Mouse (Mus musculus) B cell, adult 2 months (primary cell): ENCODE measurements at regions not wholly inside any gene's neighbourhood (a gene's known extent, or its start where the extent isn't known, plus 50 kb on each side); places are given as distances from the start of the nearest gene placed in this dataset.
"Not testable (repeated sequence)": the region's sequence is repeated elsewhere in the genome, so short reads cannot be mapped to it uniquely, and the experiment has no call there.

Experiments
- DNase-seq, 2 experiments: peaks; one replicate each; pipeline ENCODE4 v3.0.0; 2022

DNA sequence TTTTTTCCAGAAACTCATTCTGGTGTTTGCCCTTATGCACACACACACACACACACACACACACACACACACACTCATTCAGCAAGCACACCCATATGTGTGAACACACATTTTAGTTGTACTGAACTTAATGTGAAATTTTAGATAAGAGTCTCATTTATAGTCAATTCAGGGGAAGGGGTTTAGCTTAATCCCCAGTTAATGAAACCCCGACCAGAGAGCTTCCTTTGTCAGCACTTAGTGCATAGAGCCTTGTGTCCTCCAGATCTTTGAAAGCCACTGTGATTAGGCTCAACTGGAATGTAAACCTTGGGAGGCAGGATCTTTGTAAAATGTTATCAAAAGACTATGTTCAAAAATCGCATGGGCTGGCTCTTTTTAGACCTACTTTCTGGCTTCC is 53.4 kb downstream of the Rps12 start:
- DNase-seq = no peak

GRCm38 (mm10) chr10:23725960-23726714 is 60.9 kb downstream of the Rps12 start:
- DNase-seq = not testable (repeated sequence)

- DNase-seq = no peak
Measured at GRCm38 (mm10) chr10:23718124-23718523, 69.0 kb downstream of the Rps12 start.

- no peak for DNase-seq
Measured at GRCm38 (mm10) chr10:23715511-23715910, 71.6 kb downstream of the Rps12 start.

- no peak for DNase-seq
Measured at GRCm38 (mm10) chr10:23715101-23715500, 72.0 kb downstream of the Rps12 start.

- DNase-seq = no peak
Measured at GRCm38 (mm10) chr10:23712691-23713378, 74.2 kb downstream of the Rps12 start.

- DNase-seq = no peak
Measured at GRCm38 (mm10) chr10:23711416-23712171, 75.5 kb downstream of the Rps12 start.

DNA sequence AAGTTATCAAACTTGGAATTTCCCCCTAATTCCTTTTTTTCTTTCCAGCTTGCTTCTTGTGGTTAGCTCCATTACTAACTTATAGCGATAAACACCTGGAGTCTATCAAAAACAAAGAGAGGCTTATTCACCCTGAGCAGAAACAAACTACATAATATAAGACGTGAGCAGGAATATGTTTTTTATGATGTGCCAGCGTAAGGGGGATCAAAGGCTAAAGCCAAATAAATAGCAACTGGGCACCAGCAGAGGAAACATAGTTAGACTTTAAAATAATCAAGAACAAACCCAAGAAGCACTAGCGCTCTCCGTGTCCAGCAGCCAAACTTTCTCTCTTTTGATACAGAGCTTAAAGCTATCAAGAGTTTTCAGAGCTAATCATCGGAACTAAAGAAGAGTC is 76.1 kb downstream of the Rps12 start:
- no peak for DNase-seq

DNA sequence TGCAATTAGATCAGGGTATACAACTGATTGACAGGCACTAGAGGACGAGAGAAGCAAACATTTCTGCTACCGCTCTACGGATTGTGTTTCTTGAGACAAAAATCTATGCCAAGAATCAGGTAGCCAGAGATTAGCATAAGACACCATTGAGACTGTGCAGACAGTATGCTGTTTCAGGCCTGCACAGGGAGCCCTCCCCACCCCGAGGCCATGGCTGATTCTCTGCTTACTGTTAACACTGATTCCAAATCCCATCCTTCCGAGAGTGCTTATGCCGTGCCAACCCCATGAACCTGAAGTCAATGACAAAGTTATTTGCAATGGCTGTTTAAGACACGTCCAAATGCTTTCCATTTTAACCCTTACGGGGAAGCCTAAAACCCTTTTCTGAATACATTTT is 78.8 kb downstream of the Rps12 start:
- no peak for DNase-seq

DNA sequence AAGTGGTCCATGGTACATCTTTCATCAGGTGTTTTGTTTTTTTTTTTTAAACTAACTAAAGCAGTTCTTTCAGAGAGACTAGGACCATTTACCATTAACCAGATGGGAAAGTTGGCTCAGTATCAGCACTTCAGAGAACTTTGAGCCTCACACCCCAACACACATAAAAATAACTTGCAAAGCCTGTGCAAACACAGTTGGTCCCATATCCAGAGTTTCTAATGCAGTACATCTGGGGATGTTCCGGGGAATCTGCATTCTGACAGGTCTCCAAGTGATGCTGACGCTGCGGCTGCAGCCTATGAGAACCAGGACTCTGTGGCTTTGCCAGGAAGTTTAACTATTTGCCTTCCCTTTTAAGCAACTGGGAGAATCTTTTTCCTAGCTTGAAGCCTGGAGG is 79.9 kb downstream of the Rps12 start:
- no peak for DNase-seq

GRCm38 (mm10) chr10:23704048-23704447 is 83.0 kb downstream of the Rps12 start:
- no peak for DNase-seq

- DNase-seq = no peak
Measured at GRCm38 (mm10) chr10:23691291-23691690, 95.8 kb downstream of the Rps12 start.

DNA sequence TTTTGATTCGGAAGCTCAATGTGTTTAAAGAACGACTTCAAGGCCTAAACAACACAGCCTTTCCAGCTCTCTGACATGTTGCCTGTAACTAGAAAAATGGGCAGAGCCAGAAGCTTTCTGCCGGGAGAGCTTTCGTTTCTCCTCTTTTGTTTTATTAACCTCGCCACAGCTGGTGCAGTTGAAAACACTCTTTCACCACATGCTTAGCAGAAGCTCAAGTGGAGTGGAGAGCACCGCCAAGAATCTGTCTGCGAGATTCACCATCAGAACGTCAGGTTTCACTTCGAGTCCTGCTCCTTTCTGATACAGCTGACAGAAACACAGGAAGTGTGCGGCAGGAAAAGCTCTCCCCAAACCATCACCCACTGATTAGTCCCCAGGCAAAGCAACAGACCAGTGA is 100.1 kb downstream of the Rps12 start:
- DNase-seq = no peak

DNA sequence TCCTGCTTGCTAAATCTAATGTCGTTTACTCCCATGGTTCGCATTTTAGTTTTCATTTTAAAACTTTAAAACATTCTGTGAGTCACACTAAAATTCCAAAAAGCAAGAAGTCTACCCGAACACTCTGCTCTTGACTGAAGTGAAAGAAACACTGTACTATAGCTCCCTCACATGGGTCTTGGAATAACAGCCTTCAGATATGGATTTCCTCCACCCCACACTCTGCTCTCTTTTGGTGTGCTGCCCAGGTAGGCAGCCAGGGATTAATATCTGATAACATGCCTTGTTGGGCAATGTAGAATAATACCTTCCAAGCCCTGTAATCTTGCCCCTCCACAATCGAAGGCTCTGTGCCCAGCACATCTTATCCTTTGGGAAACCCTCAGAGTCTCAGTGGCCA is 104.0 kb downstream of the Rps12 start:
- DNase-seq = no peak

- DNase-seq = no peak
Measured at GRCm38 (mm10) chr10:23675911-23676310, 111.2 kb downstream of the Rps12 start.

DNA sequence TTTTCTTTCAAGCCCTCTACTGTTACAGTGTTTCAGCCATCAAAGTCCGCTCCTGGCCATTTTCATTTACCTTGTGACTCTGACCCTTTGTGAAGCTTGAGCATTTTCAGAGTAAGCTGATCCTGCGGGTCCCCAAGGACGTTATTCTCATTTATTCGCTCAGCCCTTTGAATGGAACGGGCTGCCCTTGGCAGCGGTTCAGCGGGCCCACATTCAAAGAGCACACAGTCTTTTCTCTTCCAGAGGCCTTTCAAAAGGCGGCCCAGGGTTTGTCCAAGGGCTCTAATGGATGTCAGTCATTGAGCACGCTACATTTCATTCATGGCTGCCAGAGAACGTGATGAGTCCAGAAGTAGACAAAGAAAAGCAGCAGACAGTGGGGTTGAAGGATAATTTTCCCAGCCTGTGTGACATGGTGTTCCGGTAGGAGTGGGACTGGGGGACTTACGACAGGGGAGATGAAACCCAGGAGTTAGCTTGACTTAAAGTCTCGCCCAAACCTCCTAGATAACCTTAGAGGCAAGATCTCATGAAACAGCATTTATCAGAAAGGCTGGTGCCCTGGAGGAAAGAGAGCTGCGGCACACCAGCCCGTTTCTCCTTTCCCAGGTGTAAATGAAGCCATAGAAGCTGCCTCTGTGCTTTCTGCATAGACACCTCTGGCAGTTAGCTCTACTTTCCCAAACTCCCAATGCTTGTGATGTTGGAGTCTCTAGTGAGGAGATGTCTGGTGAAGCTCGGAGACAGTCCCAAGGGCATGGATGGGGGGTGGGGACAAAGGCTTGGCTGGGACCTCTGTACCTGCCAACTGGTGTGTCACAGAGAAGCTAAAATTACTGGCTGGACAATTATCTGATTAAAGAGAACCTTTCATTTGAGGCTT is 112.2 kb downstream of the Rps12 start:
- DNase-seq = no peak

GRCm38 (mm10) chr10:23672296-23672695 is 114.8 kb downstream of the Rps12 start:
- no peak for DNase-seq

DNA sequence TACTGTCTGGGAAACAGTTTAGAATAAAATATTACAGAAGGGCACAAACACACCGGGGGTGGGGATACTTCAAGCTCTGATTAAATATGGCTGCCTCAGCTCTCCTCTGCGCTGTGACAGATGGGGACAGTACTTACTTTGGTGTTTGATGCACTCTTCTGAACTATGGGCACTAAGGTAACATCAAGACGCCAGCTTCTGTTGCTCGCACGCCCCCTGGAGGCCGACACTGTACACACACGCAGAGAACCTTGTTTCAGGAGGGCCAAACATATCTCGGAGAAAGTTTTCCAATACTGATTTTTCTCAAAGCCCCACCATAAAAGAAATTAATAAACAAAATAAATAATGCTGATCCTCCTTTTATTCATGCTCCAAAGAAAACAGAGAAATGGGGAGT is 115.6 kb downstream of the Rps12 start:
- no peak for DNase-seq

DNA sequence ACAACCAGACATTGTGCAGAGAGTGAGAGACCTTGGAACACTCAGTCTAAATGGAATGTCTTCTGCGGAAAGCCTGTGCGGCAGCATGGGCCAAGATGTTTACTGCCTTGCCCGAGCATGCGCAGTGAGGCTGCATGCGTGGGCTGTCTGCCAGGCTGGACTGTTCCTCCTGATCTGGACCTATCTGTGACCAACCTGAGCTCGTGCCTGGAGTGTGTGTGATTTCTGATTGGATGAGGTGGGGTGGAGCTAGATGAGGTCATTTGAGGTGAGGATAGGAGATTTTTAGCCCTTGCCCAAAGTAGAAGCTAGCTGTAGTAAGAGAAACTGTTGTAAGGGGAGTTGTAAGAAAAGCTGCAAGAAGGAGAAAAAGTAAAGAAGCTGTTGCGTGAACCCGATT is 121.2 kb downstream of the Rps12 start:
- DNase-seq = not testable (repeated sequence)

- no peak for DNase-seq
Measured at GRCm38 (mm10) chr10:23626201-23626600, 160.9 kb downstream of the Rps12 start.

DNA sequence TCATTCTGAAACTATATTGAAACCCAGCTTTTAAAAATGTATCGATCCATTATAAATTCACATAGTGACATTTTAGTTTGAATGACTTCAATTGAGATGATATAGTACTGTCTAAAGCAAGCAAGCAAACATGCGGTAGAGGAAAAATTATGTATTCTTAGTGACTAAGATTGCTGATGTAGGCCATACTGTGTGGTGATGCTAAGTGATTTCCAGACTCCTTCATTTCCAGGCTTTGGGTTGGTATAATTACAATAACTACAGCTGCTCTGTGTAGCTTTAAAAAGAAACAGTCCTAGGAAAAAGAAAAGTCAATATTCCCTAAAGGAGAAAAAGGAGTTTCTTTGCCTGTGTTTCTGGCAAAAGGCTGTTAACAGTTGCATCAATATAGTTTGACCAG is 175.0 kb downstream of the Rps12 start:
- DNase-seq = no peak

GRCm38 (mm10) chr10:23611183-23611582 is 175.9 kb downstream of the Rps12 start:
- peak in 1 of 2 experiments; percentile 1 for DNase-seq

- no peak for DNase-seq
Measured at GRCm38 (mm10) chr10:23610485-23610884, 176.6 kb downstream of the Rps12 start.
